Mouse (Mus musculus): Measurements from ENCODE around the gene Sppl2c. TPM values are rescaled to one million over a fixed set of nuclear protein-coding genes. Genes with fewer than 3 reads are reported as not detected.

Sppl2c gene
- polyA plus RNA-seq, 1 experiment from 2014 or later = not detected

DNA sequence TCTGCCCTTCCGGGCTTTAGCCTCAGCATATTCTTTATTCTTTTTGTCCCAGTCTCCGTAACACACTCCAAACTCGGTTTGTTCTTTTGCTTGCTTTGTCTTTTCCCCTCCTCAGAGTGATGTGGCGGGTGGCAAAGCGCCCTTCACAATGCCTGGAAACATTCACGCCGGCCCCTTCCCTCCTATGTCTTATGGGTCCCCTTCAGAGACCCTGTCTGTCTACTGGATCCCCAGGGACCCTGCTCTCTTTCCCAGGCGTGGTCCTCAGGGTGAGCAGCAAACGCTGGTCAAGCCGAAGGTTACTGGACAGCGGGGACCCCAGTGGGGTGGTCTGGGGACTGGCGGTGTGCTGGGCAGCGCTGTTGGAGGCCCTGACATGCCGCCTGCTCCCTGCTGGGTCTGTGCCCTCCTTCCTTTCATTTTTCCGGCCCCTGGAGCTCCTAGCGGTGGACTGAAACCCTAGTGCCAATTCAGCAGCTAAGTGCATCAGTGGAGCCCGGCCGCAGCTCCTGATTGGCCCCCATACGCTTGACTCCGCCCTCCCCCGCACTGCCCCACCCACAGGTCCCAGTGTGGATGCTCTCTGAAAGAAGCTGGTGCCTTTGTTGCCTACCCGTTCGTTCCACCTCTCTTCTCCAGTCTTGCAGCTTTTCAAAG is 28.4 kb upstream of the Sppl2c start:
- no peaks in the 10 kb centered on the region for H3K4me1 ChIP-seq (ENCODE audit: control insufficient read depth, low read depth, low read length)
- no peak for ATAC-seq (ENCODE audit: low read depth)
- H3K4me3 ChIP-seq (ENCODE audit: low read depth, low read length) = no peak overlapping the region
- H3K9me3 ChIP-seq (replicated peaks; ENCODE audit: control insufficient read depth, low read length) = no peaks in the 10 kb centered on the region
- no peak overlapping the region for H3K4me2 ChIP-seq (ENCODE audit: low read depth, low read length)
- no peak overlapping the region for H3K9ac ChIP-seq (ENCODE audit: low read depth, low read length)
- no peak overlapping the region for H3K27ac ChIP-seq (ENCODE audit: low read length)
- H3K36me3 ChIP-seq (ENCODE audit: control insufficient read depth, insufficient read depth) = no peaks in the 10 kb centered on the region
- peaks cover 19% of the 10 kb centered on the region for H3K27me3 ChIP-seq (ENCODE audit: control insufficient read depth, insufficient read depth, low read depth, low read length)
- 6% methylated on average over 23 of the region's 23 CpGs for WGBS (ENCODE audit: insufficient replicate concordance)

DNA sequence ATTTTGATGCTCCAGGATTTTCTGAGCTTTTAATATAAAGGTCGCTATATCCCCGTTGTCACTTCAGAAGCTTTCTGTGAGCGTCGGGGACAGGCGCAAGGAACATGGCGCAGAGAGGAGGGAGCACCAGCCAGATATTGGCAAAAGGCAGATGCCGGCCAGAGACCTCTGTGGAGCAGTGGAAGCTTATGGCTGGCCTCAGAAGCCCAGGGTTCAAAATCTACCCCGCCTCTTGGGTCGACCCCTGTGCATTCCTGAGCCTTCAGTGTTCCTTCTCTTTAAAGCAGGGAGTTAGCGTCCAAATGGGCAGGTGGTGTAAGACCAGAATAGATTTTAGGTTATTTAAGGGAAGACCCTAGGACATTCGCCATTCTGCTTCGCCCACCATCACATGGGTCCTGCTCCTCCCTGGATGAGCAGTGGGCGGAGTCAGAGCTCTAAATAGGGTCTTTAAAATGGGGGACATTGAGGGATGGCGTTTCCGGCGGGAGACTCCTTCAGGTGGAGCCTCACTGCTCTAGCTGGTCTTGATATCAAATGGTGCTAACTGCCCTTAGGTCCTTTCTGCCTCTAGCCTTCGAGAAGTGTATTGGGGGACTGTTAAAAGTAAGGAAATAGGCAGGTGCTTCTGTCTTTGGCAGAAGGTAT is 27.7 kb upstream of the Sppl2c start:
- H3K9ac ChIP-seq (ENCODE audit: low read depth, low read length) = no peak overlapping the region
- H3K36me3 ChIP-seq (ENCODE audit: control insufficient read depth, insufficient read depth) = no peaks in the 10 kb centered on the region
- H3K27ac ChIP-seq (ENCODE audit: low read length) = no peak overlapping the region
- H3K9me3 ChIP-seq (replicated peaks; ENCODE audit: control insufficient read depth, low read length) = no peaks in the 10 kb centered on the region
- H3K4me3 ChIP-seq (ENCODE audit: low read depth, low read length) = no peak overlapping the region
- ATAC-seq (ENCODE audit: low read depth) = no peak
- WGBS (ENCODE audit: insufficient replicate concordance) = 12% methylated on average over 17 of the region's 17 CpGs
- H3K4me1 ChIP-seq (ENCODE audit: control insufficient read depth, low read depth, low read length) = no peaks in the 10 kb centered on the region
- H3K27me3 ChIP-seq (ENCODE audit: control insufficient read depth, insufficient read depth, low read depth, low read length) = peaks cover 19% of the 10 kb centered on the region
- no peak overlapping the region for H3K4me2 ChIP-seq (ENCODE audit: low read depth, low read length)

DNA sequence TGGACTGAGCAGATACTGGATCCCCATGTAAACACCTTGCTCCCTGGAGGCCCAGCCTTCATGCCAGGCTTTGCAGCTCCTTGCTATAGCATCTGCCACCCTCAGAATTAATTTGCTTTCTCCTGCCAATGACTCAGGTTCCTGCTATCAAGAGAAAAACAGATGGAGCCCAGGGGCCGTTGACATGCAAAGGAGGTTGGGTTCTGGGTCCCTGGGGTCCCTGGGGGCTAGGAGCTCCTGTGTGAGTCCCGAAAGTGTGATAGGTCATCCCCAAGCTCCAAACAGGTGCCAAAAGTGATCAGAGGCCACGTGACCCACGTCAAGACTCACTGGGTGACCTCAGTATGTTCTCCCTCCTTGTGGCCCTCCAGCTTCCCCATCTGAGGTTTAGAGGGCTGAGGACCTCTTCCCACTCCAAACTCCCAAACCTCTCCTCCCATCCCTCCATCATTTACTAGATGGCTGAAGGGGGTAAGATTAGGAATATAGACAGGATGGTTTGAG is 26.3 kb upstream of the Sppl2c start:
- Histone ChIP-seq H3K4me3 (ENCODE audit: low read depth, low read length) (no peak overlapping the region), H3K9me3 (replicated peaks; ENCODE audit: control insufficient read depth, low read length) (no peaks in the 10 kb centered on the region), H3K4me1 (ENCODE audit: control insufficient read depth, low read depth, low read length) (no peaks in the 10 kb centered on the region), H3K4me2 (ENCODE audit: low read depth, low read length) (no peak overlapping the region), H3K27me3 (ENCODE audit: control insufficient read depth, insufficient read depth, low read depth, low read length) (peaks cover 19% of the 10 kb centered on the region), H3K36me3 (ENCODE audit: control insufficient read depth, insufficient read depth) (no peaks in the 10 kb centered on the region), H3K27ac (ENCODE audit: low read length) (no peak overlapping the region), H3K9ac (ENCODE audit: low read depth, low read length) (no peak overlapping the region)
- 41% methylated on average over 4 of the region's 4 CpGs for WGBS (ENCODE audit: insufficient replicate concordance)
- ATAC-seq (ENCODE audit: low read depth) = no peak

DNA sequence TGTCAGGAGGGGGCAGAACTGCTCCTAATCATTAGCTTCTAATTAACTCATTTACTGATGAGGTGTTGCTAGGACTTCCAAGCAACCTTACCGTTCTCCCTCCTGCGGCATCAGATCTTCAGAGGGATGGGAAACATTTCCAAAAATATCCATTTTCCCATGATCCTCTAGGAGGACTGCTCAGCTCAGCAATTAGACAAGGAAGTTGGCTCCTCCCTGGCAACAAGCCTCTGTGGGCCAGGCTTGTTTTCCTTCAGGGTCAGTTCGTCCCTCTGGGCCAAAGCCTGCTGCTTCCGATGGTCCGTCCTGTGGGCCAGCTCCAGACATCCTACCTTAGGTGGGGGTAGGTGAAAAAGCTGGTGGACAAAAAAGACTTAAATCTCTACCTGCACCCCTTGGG is 25.0 kb upstream of the Sppl2c start:
- no peaks in the 10 kb centered on the region for H3K36me3 ChIP-seq (ENCODE audit: control insufficient read depth, insufficient read depth)
- 59% methylated on average over 5 of the region's 5 CpGs for WGBS (ENCODE audit: insufficient replicate concordance)
- H3K27ac ChIP-seq (ENCODE audit: low read length) = no peak overlapping the region
- no peak overlapping the region for H3K4me2 ChIP-seq (ENCODE audit: low read depth, low read length)
- H3K9ac ChIP-seq (ENCODE audit: low read depth, low read length) = no peak overlapping the region
- ATAC-seq (ENCODE audit: low read depth) = no peak
- H3K27me3 ChIP-seq (ENCODE audit: control insufficient read depth, insufficient read depth, low read depth, low read length) = peaks cover 19% of the 10 kb centered on the region
- no peak overlapping the region for H3K4me3 ChIP-seq (ENCODE audit: low read depth, low read length)
- H3K4me1 ChIP-seq (ENCODE audit: control insufficient read depth, low read depth, low read length) = no peaks in the 10 kb centered on the region
- H3K9me3 ChIP-seq (replicated peaks; ENCODE audit: control insufficient read depth, low read length) = no peaks in the 10 kb centered on the region

DNA sequence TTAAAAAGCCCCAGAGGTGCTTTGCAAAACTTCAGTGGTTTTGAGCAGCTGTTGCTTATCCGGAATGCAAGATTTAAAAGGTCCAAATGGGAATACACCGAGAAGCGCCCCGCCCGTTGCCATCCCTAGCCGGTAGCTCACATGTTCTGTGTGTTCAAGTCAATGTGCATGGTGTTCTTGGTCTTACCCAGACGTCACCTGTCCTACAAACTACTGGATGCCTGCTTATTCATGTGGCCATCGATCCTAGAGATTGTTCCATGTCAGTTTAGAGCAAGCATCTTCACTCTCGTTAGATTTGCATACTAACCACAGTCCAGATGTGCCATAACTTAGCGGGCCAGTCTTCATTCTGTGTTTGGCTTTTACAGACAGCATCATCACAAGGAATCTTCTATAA is 21.9 kb upstream of the Sppl2c start:
- H3K9me3 ChIP-seq (replicated peaks; ENCODE audit: control insufficient read depth, low read length) = no peaks in the 10 kb centered on the region
- H3K4me2 ChIP-seq (ENCODE audit: low read depth, low read length) = no peak overlapping the region
- no peak overlapping the region for H3K27ac ChIP-seq (ENCODE audit: low read length)
- no peaks in the 10 kb centered on the region for H3K27me3 ChIP-seq (ENCODE audit: control insufficient read depth, insufficient read depth, low read depth, low read length)
- no peaks in the 10 kb centered on the region for H3K4me1 ChIP-seq (ENCODE audit: control insufficient read depth, low read depth, low read length)
- H3K4me3 ChIP-seq (ENCODE audit: low read depth, low read length) = no peak overlapping the region
- 75% methylated on average over 10 of the region's 10 CpGs for WGBS (ENCODE audit: insufficient replicate concordance)
- no peak overlapping the region for H3K9ac ChIP-seq (ENCODE audit: low read depth, low read length)
- no peaks in the 10 kb centered on the region for H3K36me3 ChIP-seq (ENCODE audit: control insufficient read depth, insufficient read depth)
- no peak for ATAC-seq (ENCODE audit: low read depth)

DNA sequence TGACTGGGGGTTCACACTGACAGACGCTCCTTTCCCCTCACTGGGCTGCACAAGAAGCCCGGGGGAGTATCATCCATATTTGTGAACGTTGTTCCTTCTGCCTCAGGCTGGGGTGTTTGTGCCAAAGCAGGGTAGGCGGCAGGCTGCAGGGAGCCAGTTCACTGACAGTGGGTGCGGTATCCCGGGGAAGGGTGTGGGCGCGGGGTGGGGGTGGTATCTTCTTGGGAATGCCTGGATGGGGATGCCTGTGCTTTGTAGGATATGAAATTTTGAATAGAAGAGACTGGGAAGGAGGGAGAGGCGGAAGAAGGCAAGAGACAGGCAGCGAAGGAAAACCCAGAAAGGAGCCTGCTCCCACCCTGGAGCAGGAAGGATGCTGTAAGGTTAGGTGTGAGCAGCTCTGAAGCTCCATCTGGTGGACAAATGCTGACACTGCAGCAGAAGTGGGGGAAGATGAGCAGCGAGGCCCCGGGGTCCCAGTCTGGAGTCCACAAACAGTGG is 14.8 kb upstream of the Sppl2c start:
- Histone ChIP-seq H3K4me2 (ENCODE audit: low read depth, low read length) (no peak overlapping the region), H3K9ac (ENCODE audit: low read depth, low read length) (no peak overlapping the region), H3K9me3 (replicated peaks; ENCODE audit: control insufficient read depth, low read length) (no peaks in the 10 kb centered on the region), H3K4me3 (ENCODE audit: low read depth, low read length) (no peak overlapping the region), H3K4me1 (ENCODE audit: control insufficient read depth, low read depth, low read length) (no peaks in the 10 kb centered on the region), H3K27ac (ENCODE audit: low read length) (no peak overlapping the region), H3K36me3 (ENCODE audit: control insufficient read depth, insufficient read depth) (no peaks in the 10 kb centered on the region), H3K27me3 (ENCODE audit: control insufficient read depth, insufficient read depth, low read depth, low read length) (no peaks in the 10 kb centered on the region)
- ATAC-seq (ENCODE audit: low read depth) = no peak
- 34% methylated on average over 12 of the region's 12 CpGs for WGBS (ENCODE audit: insufficient replicate concordance)

DNA sequence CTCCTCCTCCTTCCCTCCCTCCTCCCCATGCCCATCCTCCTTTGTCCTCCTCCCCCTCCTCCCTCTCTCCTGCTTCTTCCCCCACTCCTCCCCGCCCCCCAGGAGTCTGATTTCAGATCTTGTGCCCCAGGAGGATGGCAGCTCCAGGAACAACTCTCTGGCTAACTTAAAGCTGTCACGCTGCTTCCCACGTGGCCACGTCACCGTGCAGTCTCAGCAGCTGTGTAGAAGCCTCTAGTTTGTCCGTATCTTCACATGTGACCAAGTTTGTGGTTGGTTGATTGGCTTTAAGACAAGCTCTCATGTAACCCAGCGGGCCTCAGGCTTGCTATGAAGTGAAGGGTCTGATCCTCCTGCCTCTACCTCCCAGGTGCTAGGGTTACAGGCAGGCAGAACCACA is 7.2 kb upstream of the Sppl2c start:
- WGBS (ENCODE audit: insufficient replicate concordance) = 27% methylated on average over 7 of the region's 7 CpGs
- ATAC-seq (ENCODE audit: low read depth) = no peak
- Histone ChIP-seq H3K36me3 (ENCODE audit: control insufficient read depth, insufficient read depth) (no peaks in the 10 kb centered on the region), H3K4me3 (ENCODE audit: low read depth, low read length) (no peak overlapping the region), H3K9me3 (replicated peaks; ENCODE audit: control insufficient read depth, low read length) (no peaks in the 10 kb centered on the region), H3K4me1 (ENCODE audit: control insufficient read depth, low read depth, low read length) (no peaks in the 10 kb centered on the region), H3K4me2 (ENCODE audit: low read depth, low read length) (no peak overlapping the region), H3K9ac (ENCODE audit: low read depth, low read length) (no peak overlapping the region), H3K27me3 (ENCODE audit: control insufficient read depth, insufficient read depth, low read depth, low read length) (no peaks in the 10 kb centered on the region), H3K27ac (ENCODE audit: low read length) (no peak overlapping the region)

DNA sequence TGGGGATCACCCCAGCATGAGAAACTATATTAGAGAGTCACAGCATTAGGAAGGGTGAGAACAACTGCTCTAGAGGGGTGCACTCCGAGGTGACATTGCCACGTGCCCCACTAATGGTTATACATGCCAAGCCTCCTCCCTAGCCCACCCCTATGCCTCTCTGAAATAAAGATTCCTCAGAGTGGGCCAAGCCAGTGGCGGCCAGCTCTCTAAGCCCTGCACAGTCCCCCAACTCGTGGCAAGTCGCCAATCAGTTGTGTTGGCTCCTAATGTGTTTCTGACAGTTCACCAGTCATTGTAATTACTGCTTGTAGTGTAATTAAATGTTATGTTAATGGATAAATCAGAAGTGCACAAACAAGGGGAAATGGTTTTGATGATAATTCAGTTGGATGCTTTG is 6.3 kb upstream of the Sppl2c start:
- no peak for ATAC-seq (ENCODE audit: low read depth)
- Histone ChIP-seq H3K9me3 (replicated peaks; ENCODE audit: control insufficient read depth, low read length) (no peaks in the 10 kb centered on the region), H3K4me3 (ENCODE audit: low read depth, low read length) (no peak overlapping the region), H3K4me2 (ENCODE audit: low read depth, low read length) (no peak overlapping the region), H3K4me1 (ENCODE audit: control insufficient read depth, low read depth, low read length) (no peaks in the 10 kb centered on the region), H3K27me3 (ENCODE audit: control insufficient read depth, insufficient read depth, low read depth, low read length) (no peaks in the 10 kb centered on the region), H3K27ac (ENCODE audit: low read length) (no peak overlapping the region), H3K36me3 (ENCODE audit: control insufficient read depth, insufficient read depth) (no peaks in the 10 kb centered on the region), H3K9ac (ENCODE audit: low read depth, low read length) (no peak overlapping the region)
- WGBS (ENCODE audit: insufficient replicate concordance) = 52% methylated on average over 5 of the region's 5 CpGs

DNA sequence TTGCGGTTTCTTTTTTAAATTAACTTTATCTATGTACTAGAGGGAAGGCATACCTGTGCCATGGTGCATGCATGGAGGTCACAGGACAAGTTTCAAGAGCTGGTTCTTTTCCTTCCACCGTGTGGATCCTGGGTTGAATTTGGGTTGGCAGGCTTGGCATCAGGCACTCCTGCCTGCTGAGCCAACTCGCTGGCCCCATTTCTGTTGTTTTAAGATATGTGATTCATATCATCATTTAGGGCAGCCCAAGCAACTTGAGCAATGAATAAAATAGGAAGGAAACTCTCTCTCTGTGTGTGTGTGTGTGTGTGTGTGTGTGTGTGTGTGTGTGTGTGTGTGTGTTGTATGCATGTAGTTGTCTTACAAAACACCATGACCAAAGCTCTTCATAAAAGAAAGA is 4.0 kb upstream of the Sppl2c start:
- H3K4me3 ChIP-seq (ENCODE audit: low read depth, low read length) = no peak overlapping the region
- WGBS (ENCODE audit: insufficient replicate concordance) = 45% methylated on average over 3 of the region's 3 CpGs
- ATAC-seq (ENCODE audit: low read depth) = no peak

More for the DNA sequence above, 4.0 kb upstream of the Sppl2c start:
- no peak overlapping the region for H3K27ac ChIP-seq (ENCODE audit: low read length)
- H3K27me3 ChIP-seq (ENCODE audit: control insufficient read depth, insufficient read depth, low read depth, low read length) = no peaks in the 10 kb centered on the region
- no peaks in the 10 kb centered on the region for H3K4me1 ChIP-seq (ENCODE audit: control insufficient read depth, low read depth, low read length)
- H3K9me3 ChIP-seq (replicated peaks; ENCODE audit: control insufficient read depth, low read length) = no peaks in the 10 kb centered on the region
- no peak overlapping the region for H3K4me2 ChIP-seq (ENCODE audit: low read depth, low read length)
- H3K36me3 ChIP-seq (ENCODE audit: control insufficient read depth, insufficient read depth) = no peaks in the 10 kb centered on the region
- no peak overlapping the region for H3K9ac ChIP-seq (ENCODE audit: low read depth, low read length)

Data from liver, embryonic 16.5 days (tissue).